Mouse (Mus musculus) E14TG2a.4 (cell line): Measurements from ENCODE around the gene Pspc1.

Experiments
- CTCF ChIP-seq: conservative IDR thresholded peaks from 2 replicates; pipeline ENCODE4 v1.5.1; 2014; ENCODE audit warnings: low read length
- NANOG ChIP-seq: IDR thresholded peaks from 2 replicates; pipeline ENCODE4 v1.6.1; 2014; ENCODE audit warnings: borderline replicate concordance, low read length, mixed read lengths

GRCm38 (mm10) chr14:56740175-56740574, 37.9 kb downstream of the Pspc1 start:
- TF ChIP-seq CTCF (peak; percentile 56), NANOG (no peak)
